ENCODE assay signal across 13 mouse cellular contexts in the genomic region with DNA sequence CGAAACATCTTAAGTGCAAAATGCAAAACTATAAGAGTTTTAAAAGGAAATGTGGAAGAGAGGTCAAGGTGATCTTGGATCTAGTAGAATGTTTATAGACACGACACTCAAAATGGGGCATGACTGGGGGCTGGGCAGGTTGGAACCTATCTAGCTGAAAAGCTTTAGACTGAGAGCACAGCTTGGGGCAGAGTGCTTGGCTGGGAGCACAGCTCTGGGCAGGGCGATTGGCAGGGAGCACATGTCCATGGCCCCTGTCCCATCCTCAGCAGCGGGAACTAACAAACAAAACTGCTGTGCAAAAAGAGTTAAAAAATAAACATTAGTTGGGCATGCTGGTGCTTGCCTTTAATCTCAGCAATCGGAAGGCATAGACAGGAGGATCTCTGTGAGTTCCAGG.
"Had no signal": no experiment of that assay in that cellular context is flagged by ENCODE, and none has a peak within 500 bp of the region (broad histone marks: within the 10 kb centered on the region; RNA-seq: fewer than 3 reads in every experiment).

No protein-coding gene starts in this region.

- H3K9me3 ChIP-seq: liver, embryonic 12.5 days; liver, embryonic 15.5 days; lung, embryonic 15.5 days; midbrain, embryonic 10.5 days; midbrain, embryonic 13.5 days had no signal

- H3K4me3 ChIP-seq: liver, embryonic 12.5 days; liver, embryonic 15.5 days; lung, embryonic 15.5 days; megakaryocyte, embryonic 14.5 days; midbrain, embryonic 10.5 days; midbrain, embryonic 13.5 days had no signal

- H3K4me1 ChIP-seq: liver, embryonic 12.5 days; liver, embryonic 15.5 days; lung, embryonic 15.5 days; megakaryocyte, embryonic 14.5 days; midbrain, embryonic 10.5 days; midbrain, embryonic 13.5 days had no signal

- DNase-seq: kidney, adult 9 months; kidney, postnatal 14 days; kidney, postnatal 4 days; lung, adult 18-20 months; lung, postnatal 10 days; lung, postnatal 36 days; thymus, postnatal 25 days had no signal

- H3K4me2 ChIP-seq: liver, embryonic 12.5 days; liver, embryonic 15.5 days; lung, embryonic 15.5 days; midbrain, embryonic 13.5 days had no signal

- H3K9ac ChIP-seq: liver, embryonic 12.5 days; liver, embryonic 15.5 days; lung, embryonic 15.5 days; midbrain, embryonic 13.5 days had no signal

- H3K27ac ChIP-seq: liver, embryonic 12.5 days; liver, embryonic 15.5 days; lung, embryonic 15.5 days; midbrain, embryonic 10.5 days; midbrain, embryonic 13.5 days had no signal

- ATAC-seq: liver, embryonic 12.5 days; midbrain, embryonic 13.5 days had no signal

- H3K27me3 ChIP-seq: liver, embryonic 12.5 days; liver, embryonic 15.5 days; lung, embryonic 15.5 days; megakaryocyte, embryonic 14.5 days; midbrain, embryonic 13.5 days had no signal

- H3K36me3 ChIP-seq: liver, embryonic 12.5 days; liver, embryonic 15.5 days; lung, embryonic 15.5 days; midbrain, embryonic 10.5 days; midbrain, embryonic 13.5 days had no signal
